Mouse (Mus musculus) neural tube, embryonic 12.5 days (tissue): ENCODE data around the gene Tmem266. TPM values are rescaled to one million over a fixed set of nuclear protein-coding genes. Genes with fewer than 3 reads are reported as not detected.

Source experiments
- ATAC-seq: fragments of 200-750 bp; cut with Nextera tagmentation; 2 replicates; pipeline ENCODE4 v1.8.0; 2017; ENCODE audit warnings: low read depth, mild to moderate bottlenecking, moderate TSS enrichment, moderate library complexity; ENCODE audit not compliant: low FRiP score
- H3K27ac ChIP-seq: fragments of 300-500 bp; sonication (generic); 2 replicates; pipeline ENCODE4 v1.5.1; 2016
- H3K27me3 ChIP-seq: fragments of 300-500 bp; sonication (generic); replicated peaks from 2 replicates; pipeline ENCODE4 v1.6.1; 2016; ENCODE audit warnings: mild to moderate bottlenecking
- H3K36me3 ChIP-seq: fragments of 300-500 bp; sonication (generic); 2 replicates; pipeline ENCODE4 v1.6.1; 2016; ENCODE audit warnings: mild to moderate bottlenecking
- H3K4me1 ChIP-seq: fragments of 300-500 bp; sonication (generic); 2 replicates; pipeline ENCODE4 v1.6.1; 2016
- H3K4me2 ChIP-seq: fragments of 300-500 bp; sonication (generic); replicated peaks from 2 replicates; pipeline ENCODE4 v1.6.1; 2016; ENCODE audit warnings: mild to moderate bottlenecking
- H3K4me3 ChIP-seq: fragments of 300-500 bp; sonication (generic); 2 replicates; pipeline ENCODE4 v1.5.1; 2016
- H3K9ac ChIP-seq: fragments of 300-500 bp; sonication (generic); 2 replicates; pipeline ENCODE4 v1.6.1; 2016; ENCODE audit warnings: mild to moderate bottlenecking
- H3K9me3 ChIP-seq: fragments of 300-500 bp; sonication (generic); 2 replicates; pipeline ENCODE4 v1.6.1; 2016; ENCODE audit warnings: mild to moderate bottlenecking
- WGBS: fragments of 180-500 bp; shearing (Covaris S2); methylation state at CpG from one replicate; pipeline ENCODE4 v1.1.7; 2016; 5-methylcytosine and 5-hydroxymethylcytosine counted together
- polyA plus RNA-seq: library from polyadenylated mRNA; unstranded; fragments of >200 nt; fragmentation: Nextera tagmentation; extraction: Ambion mirVana; gene quantifications from 2 replicates; pipeline ENCODE4 v1.2.1, GENCODE M21; 2016

Tmem266 gene
- polyA plus RNA-seq, 1 experiment from 2014 or later = 1.7 TPM

DNA sequence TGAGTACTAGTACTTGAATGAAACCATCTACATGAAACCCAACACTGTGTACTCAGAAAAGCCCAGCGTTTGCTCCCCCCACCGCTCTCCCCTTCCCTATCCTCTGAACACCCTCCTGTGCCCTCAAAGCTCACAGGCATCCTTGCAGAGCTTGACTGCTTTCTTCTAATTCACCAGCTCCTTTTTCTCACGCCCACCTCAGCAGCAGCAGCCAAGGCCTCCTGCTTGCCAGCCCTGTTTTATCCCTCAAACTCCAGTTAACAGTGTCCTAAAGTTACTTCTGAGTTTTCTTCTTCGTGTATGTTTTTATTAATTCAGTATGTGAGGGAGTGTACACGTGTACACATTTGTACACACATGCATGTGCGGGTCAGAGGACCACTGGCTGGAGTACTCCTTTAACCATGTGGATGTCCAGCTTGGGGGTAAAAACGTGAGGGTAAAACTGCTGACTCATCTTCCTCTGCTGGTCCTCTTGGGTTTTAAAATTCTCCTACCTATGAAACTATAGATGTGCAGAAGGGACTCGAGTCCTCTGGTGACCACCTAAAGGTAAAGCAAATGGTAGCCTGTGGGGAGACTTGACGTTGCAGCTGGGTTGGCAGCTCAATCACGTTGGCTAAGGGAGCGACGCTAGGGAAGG, 13.0 kb upstream of the Tmem266 start:
- Histone ChIP-seq H3K9me3 (no peaks in the 10 kb centered on the region), H3K36me3 (no peaks in the 10 kb centered on the region), H3K27me3 (no peaks in the 10 kb centered on the region), H3K27ac (no peak overlapping the region), H3K4me2 (no peak overlapping the region), H3K4me3 (no peak overlapping the region), H3K9ac (no peak overlapping the region), H3K4me1 (no peaks in the 10 kb centered on the region)
- no peak for ATAC-seq
- 68% methylated on average over 12 of the region's 12 CpGs for WGBS

DNA sequence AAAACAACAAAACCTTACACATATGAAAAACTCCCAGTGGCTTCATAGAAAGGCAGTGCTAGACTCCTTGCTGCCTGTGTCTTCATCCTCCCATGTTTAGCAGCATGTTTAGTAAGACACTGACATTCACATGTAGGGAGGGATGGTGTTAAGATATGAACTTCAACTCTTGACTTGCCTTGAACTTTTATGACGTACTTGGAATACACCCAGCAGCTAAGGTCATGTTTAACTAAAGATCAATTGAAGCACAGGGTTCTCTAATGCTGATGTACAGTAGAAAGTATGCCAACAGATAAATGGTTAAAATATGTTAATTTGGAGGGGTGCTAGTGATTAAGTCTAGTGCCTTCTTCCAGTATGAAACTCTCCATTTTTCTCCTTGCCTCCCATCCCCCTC, 4.1 kb upstream of the Tmem266 start:
- no peak for ATAC-seq
- Histone ChIP-seq H3K27me3 (peaks cover 3% of the 10 kb centered on the region), H3K4me3 (no peak overlapping the region), H3K36me3 (no peaks in the 10 kb centered on the region), H3K27ac (no peak overlapping the region), H3K4me2 (no peak overlapping the region), H3K4me1 (0 out of 2 replicates have a peak, but pooled peaks cover 3% of the 10 kb centered on the region), H3K9me3 (no peaks in the 10 kb centered on the region), H3K9ac (no peak overlapping the region)
- WGBS = 79% methylated on average over 1 of the region's 1 CpGs

DNA sequence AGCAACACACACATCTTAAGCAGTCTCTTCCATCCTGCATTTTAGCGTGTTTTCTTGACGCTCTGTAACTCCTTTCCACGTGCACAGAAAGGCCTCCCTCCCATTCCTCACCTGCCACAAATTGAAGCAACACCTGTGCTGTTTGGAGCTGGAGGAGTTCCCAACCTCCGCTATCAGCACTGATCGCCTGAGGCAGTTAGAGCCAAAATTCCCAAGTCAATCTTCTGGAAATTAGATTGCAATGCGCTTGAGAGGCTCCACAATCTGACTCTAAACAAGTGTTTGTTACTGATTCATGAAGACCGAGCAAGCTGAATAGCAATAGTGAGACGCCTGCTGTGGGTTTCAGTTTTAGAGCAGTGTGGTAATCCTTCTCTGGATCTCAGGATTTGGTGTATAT, 2.6 kb upstream of the Tmem266 start:
- peaks cover 15% of the 10 kb centered on the region for H3K27me3 ChIP-seq
- H3K36me3 ChIP-seq = no peaks in the 10 kb centered on the region
- H3K27ac ChIP-seq = no peak overlapping the region
- no peak overlapping the region for H3K4me3 ChIP-seq
- H3K9ac ChIP-seq = no peak overlapping the region
- peaks cover 9% of the 10 kb centered on the region for H3K4me1 ChIP-seq
- 62% methylated on average over 8 of the region's 8 CpGs for WGBS
- no peak overlapping the region for H3K4me2 ChIP-seq
- no peak for ATAC-seq
- no peaks in the 10 kb centered on the region for H3K9me3 ChIP-seq

DNA sequence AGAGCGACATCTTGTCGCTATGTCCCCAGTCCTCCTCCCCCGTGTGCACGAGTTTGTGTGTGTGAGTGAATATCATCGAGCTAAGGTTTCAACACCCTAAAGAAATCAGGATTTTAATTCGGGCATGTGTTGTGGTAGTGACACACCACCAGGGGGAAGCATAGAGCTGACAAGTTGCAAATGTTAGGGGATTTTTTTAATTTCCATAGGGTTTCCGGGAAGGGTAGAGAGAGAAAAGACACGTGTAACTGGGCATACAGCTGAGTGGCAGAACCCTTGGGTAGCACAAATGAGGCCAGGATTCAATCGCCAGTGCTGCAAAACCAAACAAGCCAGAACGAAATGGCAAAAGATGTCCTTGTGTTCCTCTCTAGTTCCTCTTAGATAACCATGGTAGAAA, 2.2 kb upstream of the Tmem266 start:
- Histone ChIP-seq H3K9me3 (no peaks in the 10 kb centered on the region), H3K4me3 (no peak overlapping the region), H3K9ac (no peak overlapping the region), H3K27ac (no peak overlapping the region), H3K4me1 (peaks cover 9% of the 10 kb centered on the region), H3K27me3 (peaks cover 17% of the 10 kb centered on the region), H3K4me2 (no peak overlapping the region), H3K36me3 (no peaks in the 10 kb centered on the region)
- ATAC-seq = no peak
- 64% methylated on average over 10 of the region's 10 CpGs for WGBS

DNA sequence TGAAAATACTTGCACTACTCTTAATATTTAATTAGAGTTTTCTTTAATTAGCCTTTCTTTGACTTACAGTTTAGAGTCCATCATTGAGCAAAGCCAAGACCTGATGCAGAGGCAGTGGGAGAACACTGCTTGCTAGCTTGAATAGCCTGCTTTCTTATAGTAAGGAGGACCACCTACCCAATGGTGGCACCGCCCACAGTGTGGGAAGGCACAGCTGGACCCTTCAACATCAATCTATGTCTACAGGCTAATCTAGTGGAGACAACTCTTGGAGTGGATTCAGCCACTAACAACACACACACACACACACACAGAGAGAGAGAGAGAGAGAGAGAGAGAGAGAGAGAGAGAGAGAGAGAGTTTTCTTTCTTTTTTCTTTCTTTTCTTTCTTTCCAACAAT, 1.7 kb upstream of the Tmem266 start:
- WGBS = 13% methylated on average over 1 of the region's 1 CpGs

DNA sequence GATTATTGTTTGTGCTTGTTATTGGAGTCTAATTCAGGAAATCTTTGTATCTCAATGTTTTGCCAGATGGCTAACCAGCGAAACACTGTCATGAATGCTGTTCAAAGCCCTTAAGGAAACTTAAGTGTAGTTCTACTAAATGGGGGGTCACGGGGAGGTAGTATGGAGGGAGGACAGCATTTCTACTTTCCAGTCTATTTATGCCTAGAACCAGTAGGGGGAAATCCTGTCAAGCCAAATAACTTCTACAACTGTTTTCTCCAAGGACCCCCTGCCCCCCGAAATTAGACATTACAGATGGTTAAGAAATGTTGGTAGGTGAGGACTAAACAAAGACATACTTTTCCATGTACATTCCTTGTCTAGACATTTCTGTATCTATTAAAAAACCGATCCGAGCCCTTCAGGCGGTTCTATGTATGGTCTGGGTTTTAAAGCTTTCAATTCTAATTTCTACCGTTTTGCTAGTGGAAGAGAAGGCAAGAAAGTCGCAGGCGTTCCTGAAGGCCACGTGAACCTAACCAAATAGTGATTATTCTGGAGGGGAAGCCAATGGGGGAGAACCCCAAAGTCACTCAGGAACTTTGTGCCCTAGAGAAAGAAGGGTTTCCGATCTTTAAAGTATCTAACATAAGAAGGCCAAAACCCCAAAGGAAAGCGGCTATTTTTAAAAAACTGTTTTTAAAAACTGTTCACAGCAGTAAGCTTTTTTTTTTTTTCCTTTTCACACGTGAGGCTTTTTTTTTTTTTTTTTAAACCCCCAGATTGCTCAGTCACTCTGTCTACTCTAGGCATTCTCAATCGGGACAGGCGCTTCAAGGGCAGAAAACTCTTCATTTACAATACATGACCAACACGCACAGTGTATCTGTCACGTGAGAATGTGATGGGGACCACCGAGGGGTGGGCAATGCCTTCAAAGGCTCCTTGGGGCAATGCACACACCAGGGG, 874 bp upstream of the Tmem266 start:
- no peak for ATAC-seq
- H3K36me3 ChIP-seq = no peaks in the 10 kb centered on the region
- H3K9me3 ChIP-seq = no peaks in the 10 kb centered on the region
- peak overlapping the region; percentile 71 for H3K9ac ChIP-seq
- 0 out of 2 replicates have a peak overlapping the region, but pooled peaks have one; percentile 59 for H3K27ac ChIP-seq
- H3K4me1 ChIP-seq = peaks cover 9% of the 10 kb centered on the region
- peaks cover 22% of the 10 kb centered on the region for H3K27me3 ChIP-seq
- H3K4me2 ChIP-seq = peak overlapping the region; percentile 82
- H3K4me3 ChIP-seq = peak overlapping the region; percentile 70
- WGBS = 17% methylated on average over 18 of the region's 18 CpGs

More for the DNA sequence above, 1.7 kb upstream of the Tmem266 start:
- Histone ChIP-seq H3K4me1 (peaks cover 9% of the 10 kb centered on the region), H3K4me2 (no peak overlapping the region), H3K9ac (no peak overlapping the region), H3K36me3 (no peaks in the 10 kb centered on the region), H3K27me3 (peaks cover 17% of the 10 kb centered on the region), H3K27ac (no peak overlapping the region), H3K9me3 (no peaks in the 10 kb centered on the region), H3K4me3 (no peak overlapping the region)
- ATAC-seq = no peak

DNA sequence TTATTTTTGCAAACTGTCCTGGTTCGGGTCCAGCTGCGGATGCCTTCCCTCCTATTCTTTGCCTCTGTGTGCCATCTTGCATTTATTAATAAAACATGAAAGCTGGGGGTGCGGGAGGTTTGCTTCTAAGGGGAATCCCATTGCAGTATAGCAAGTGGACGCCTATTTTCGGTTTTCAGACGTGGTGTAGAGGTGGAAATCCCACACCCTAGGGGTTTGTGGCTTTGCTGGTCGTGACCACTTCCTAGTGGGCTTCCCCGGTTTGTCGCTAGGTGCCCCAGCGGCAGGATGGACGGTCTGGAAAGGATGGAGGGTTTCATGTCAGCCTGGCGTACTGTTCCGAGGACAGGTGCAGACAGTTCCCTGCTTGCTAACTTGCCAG, 512 bp downstream of the Tmem266 start:
- Histone ChIP-seq H3K4me1 (peaks cover 9% of the 10 kb centered on the region), H3K9ac (peak overlapping the region; percentile 71), H3K4me3 (peak overlapping the region; percentile 70), H3K27ac (no peak overlapping the region), H3K27me3 (peaks cover 22% of the 10 kb centered on the region), H3K9me3 (no peaks in the 10 kb centered on the region), H3K36me3 (no peaks in the 10 kb centered on the region), H3K4me2 (peak overlapping the region; percentile 82)
- ATAC-seq = peak; percentile 64
- WGBS = under 1% methylated on average over 13 of the region's 13 CpGs

DNA sequence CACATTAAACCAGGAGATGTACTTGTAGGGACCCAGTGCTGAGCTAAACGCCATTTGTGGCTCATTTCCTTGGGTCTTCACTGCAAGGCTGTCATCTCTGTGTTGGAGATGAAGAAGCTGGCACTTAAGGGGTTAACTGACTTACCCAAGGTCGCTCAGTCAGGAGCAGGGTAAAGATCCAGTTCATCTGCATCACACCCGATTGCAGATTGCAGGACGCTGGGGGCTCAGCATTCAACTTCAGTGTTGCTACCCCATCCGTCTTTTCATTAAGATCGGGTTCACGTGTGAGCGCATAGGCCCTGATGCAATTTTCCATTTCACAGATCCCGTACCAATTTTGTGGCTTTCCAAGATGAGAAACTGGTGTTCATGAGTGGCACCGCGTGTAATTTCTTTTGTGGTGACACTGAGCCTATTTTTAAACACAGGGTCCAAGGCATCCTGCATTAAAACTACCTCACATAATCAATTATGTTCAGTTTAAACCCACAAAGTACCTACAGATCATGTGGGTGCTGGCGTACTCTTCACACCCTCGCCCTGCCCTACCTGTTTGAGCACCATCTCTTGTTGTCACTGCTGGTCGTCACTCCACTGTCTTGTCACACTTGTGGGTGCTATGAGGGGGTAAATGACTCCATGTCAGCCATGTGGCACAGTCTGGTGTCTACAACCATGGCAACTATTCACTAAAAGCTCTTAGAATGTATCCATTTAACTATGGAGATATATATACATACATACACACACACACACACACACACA, 1.6 kb downstream of the Tmem266 start:
- Histone ChIP-seq H3K27me3 (peaks cover 22% of the 10 kb centered on the region), H3K27ac (no peak overlapping the region), H3K9ac (0 out of 2 replicates have a peak overlapping the region, but pooled peaks have one; percentile 17), H3K36me3 (no peaks in the 10 kb centered on the region), H3K4me2 (peak overlapping the region; percentile 27; the same call in 1 of the 2 replicates), H3K4me3 (no peak overlapping the region), H3K9me3 (no peaks in the 10 kb centered on the region), H3K4me1 (peaks cover 9% of the 10 kb centered on the region)
- no peak for ATAC-seq
- 21% methylated on average over 14 of the region's 14 CpGs for WGBS

DNA sequence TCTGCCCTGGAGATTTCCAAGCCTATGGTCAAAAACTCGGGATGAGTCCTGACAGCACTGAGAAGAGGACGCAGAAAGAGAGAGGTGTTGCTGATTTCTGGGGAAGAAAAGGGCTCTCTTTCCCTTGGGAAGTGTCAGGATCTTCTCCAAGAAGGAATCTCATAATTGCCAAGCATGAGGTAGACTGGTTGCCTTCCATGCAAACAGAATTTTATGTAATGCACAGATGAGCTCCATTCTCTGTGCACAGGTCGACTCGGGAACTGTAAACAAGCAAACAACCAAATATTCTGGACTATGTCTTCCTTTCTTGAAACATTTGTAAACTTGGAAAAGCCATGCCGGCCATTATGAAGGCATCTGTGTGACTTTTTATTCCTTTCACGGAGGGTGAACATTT, 2.7 kb downstream of the Tmem266 start:
- H3K36me3 ChIP-seq = no peaks in the 10 kb centered on the region
- H3K4me2 ChIP-seq = no peak overlapping the region
- WGBS = 78% methylated on average over 6 of the region's 6 CpGs
- H3K4me1 ChIP-seq = peaks cover 9% of the 10 kb centered on the region
- H3K27ac ChIP-seq = no peak overlapping the region
- H3K4me3 ChIP-seq = no peak overlapping the region
- no peaks in the 10 kb centered on the region for H3K9me3 ChIP-seq
- no peak overlapping the region for H3K9ac ChIP-seq
- ATAC-seq = no peak
- H3K27me3 ChIP-seq = peaks cover 22% of the 10 kb centered on the region

DNA sequence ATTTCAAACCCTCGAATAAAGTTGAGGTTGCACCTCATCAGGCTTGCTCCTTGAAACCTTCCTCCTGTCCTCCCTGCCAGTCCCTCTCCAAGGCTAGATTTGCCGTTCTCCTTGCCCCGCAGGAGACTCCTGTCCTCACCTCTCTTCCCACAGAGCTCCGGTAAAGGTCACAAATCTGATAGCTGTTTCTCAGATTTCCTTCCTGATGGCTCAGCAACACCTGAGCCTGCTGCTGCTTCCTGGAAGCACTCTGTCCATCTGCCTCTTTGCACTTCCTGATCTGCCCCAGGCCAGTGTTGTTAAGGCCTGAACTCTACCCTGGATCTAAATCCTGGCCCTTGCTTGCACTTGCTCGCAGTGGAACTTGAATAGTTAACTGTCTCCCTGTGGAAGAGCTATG, 5.8 kb downstream of the Tmem266 start:
- ATAC-seq = no peak
- no peaks in the 10 kb centered on the region for H3K36me3 ChIP-seq
- H3K9ac ChIP-seq = no peak overlapping the region

DNA sequence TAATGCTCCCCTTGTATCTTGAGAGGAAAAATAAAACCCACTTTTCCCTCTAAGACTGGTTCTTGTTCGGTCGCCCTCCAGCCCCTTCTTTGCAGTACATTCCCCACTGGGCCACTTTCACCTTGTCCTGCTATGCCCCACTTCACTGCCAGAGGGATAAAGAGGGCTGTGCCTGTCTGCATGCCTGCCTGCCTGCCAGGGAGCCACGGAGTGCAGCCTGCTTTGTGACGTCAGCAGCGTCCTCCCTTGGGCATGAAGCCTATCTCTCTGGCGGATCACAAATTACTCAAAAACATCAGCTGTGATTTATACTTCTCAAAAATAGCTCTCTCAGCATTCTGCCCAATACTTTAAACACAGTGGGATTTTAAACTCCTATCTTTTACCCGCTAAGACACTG, 6.2 kb downstream of the Tmem266 start:
- Histone ChIP-seq H3K4me1 (peaks cover 4% of the 10 kb centered on the region), H3K27me3 (peaks cover 18% of the 10 kb centered on the region), H3K9ac (no peak overlapping the region), H3K27ac (no peak overlapping the region), H3K9me3 (no peaks in the 10 kb centered on the region), H3K4me3 (no peak overlapping the region), H3K4me2 (peak overlapping the region; percentile 2; the same call in 1 of the 2 replicates), H3K36me3 (no peaks in the 10 kb centered on the region)
- no peak for ATAC-seq
- 37% methylated on average over 7 of the region's 7 CpGs for WGBS

More for the DNA sequence above, 5.8 kb downstream of the Tmem266 start:
- H3K9me3 ChIP-seq = no peaks in the 10 kb centered on the region
- 49% methylated on average over 5 of the region's 5 CpGs for WGBS
- no peak overlapping the region for H3K4me3 ChIP-seq
- no peak overlapping the region for H3K27ac ChIP-seq
- peaks cover 19% of the 10 kb centered on the region for H3K27me3 ChIP-seq
- peaks cover 5% of the 10 kb centered on the region for H3K4me1 ChIP-seq
- H3K4me2 ChIP-seq = peak overlapping the region; percentile 2; the same call in 1 of the 2 replicates

DNA sequence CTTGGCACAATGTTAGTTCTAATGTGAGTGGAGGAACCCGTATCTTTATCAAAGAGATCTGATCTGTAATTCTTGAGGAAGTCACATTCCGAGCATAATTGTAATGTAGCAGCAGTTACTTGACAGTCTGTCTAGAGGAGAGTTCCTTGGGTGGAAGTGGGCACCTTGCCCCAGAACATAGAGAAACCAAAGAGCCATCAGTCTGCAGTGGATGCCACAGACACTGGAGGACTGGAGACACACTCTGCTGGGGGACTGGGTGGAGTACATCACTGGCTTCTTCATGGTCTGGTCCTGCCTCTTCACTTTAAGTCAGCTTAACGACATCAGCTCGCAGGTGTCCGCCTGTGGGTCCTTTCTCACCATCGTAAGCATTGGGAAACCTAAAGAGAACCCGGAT, 17.5 kb downstream of the Tmem266 start:
- H3K27me3 ChIP-seq = no peaks in the 10 kb centered on the region
- H3K4me1 ChIP-seq = no peaks in the 10 kb centered on the region
- no peaks in the 10 kb centered on the region for H3K9me3 ChIP-seq
- no peak overlapping the region for H3K4me3 ChIP-seq
- no peak overlapping the region for H3K9ac ChIP-seq
- ATAC-seq = no peak
- 83% methylated on average over 7 of the region's 7 CpGs for WGBS
- H3K27ac ChIP-seq = no peak overlapping the region
- H3K4me2 ChIP-seq = no peak overlapping the region
- no peaks in the 10 kb centered on the region for H3K36me3 ChIP-seq
